Mouse (Mus musculus): ENCODE measurements around the gene Kat5. TPM values are rescaled to one million over a fixed set of nuclear protein-coding genes. Genes with fewer than 3 reads are reported as not detected.

Gene Kat5
- polyA plus RNA-seq, 1 experiment = 40.4 TPM

GRCm38 (mm10) chr19:5625311-5625710, 15.3 kb upstream of the Kat5 start:
- TF ChIP-seq POLR2A (IDR thresholded peaks at IDR 0.05; ENCODE audit: low read depth, low read length) = no peak
- no peak for TF ChIP-seq CTCF (IDR thresholded peaks at IDR 0.05; ENCODE audit: extremely low read depth, insufficient read length, insufficient replicate concordance, low read depth, low read length)
- Histone ChIP-seq H3K36me3 (ENCODE audit: control insufficient read depth, insufficient read depth, low read length) (no peaks in the 10 kb centered on the region), H3K27me3 (ENCODE audit: control insufficient read depth, insufficient read depth, low read length) (no peaks in the 10 kb centered on the region), H3K4me1 (ENCODE audit: control insufficient read depth, insufficient read depth, insufficient read length, low read length) (no peaks in the 10 kb centered on the region), H3K27ac (ENCODE audit: insufficient read depth, low read depth, low read length) (no peak overlapping the region), H3K4me3 (ENCODE audit: low read depth, low read length) (no peak overlapping the region)
- WGBS = 86% methylated on average over 8 of the region's 8 CpGs

GRCm38 (mm10) chr19:5621884-5622283, 11.8 kb upstream of the Kat5 start:
- no peak overlapping the region for H3K27ac ChIP-seq (ENCODE audit: insufficient read depth, low read depth, low read length)
- H3K36me3 ChIP-seq (ENCODE audit: control insufficient read depth, insufficient read depth, low read length) = no peaks in the 10 kb centered on the region
- TF ChIP-seq POLR2A (IDR thresholded peaks at IDR 0.05; ENCODE audit: low read depth, low read length) (no peak), CTCF (IDR thresholded peaks at IDR 0.05; ENCODE audit: extremely low read depth, insufficient read length, insufficient replicate concordance, low read depth, low read length) (no peak)
- 75% methylated on average over 5 of the region's 5 CpGs for WGBS
- H3K4me3 ChIP-seq (ENCODE audit: low read depth, low read length) = no peak overlapping the region
- H3K4me1 ChIP-seq (ENCODE audit: control insufficient read depth, insufficient read depth, insufficient read length, low read length) = peaks cover 4% of the 10 kb centered on the region; the same call in 1 of the 2 replicates
- H3K27me3 ChIP-seq (ENCODE audit: control insufficient read depth, insufficient read depth, low read length) = no peaks in the 10 kb centered on the region

- Histone ChIP-seq H3K4me3 (ENCODE audit: low read depth, low read length) (no peak overlapping the region), H3K27ac (ENCODE audit: insufficient read depth, low read depth, low read length) (no peak overlapping the region), H3K36me3 (ENCODE audit: control insufficient read depth, insufficient read depth, low read length) (no peaks in the 10 kb centered on the region), H3K27me3 (ENCODE audit: control insufficient read depth, insufficient read depth, low read length) (no peaks in the 10 kb centered on the region), H3K4me1 (ENCODE audit: control insufficient read depth, insufficient read depth, insufficient read length, low read length) (peaks cover 4% of the 10 kb centered on the region; the same call in 1 of the 2 replicates)
- TF ChIP-seq POLR2A (IDR thresholded peaks at IDR 0.05; ENCODE audit: low read depth, low read length) = no peak
- WGBS = 78% methylated on average over 4 of the region's 4 CpGs
Measured at GRCm38 (mm10) chr19:5620007-5620406, 10.0 kb upstream of the Kat5 start.

- no peak overlapping the region for H3K27ac ChIP-seq (ENCODE audit: insufficient read depth, low read depth, low read length)
- peaks cover 4% of the 10 kb centered on the region; the same call in 1 of the 2 replicates for H3K4me1 ChIP-seq (ENCODE audit: control insufficient read depth, insufficient read depth, insufficient read length, low read length)
- WGBS = 16% methylated on average over 2 of the region's 2 CpGs
- H3K36me3 ChIP-seq (ENCODE audit: control insufficient read depth, insufficient read depth, low read length) = no peaks in the 10 kb centered on the region
- H3K4me3 ChIP-seq (ENCODE audit: low read depth, low read length) = no peak overlapping the region
- TF ChIP-seq CTCF (IDR thresholded peaks at IDR 0.05; ENCODE audit: extremely low read depth, insufficient read length, insufficient replicate concordance, low read depth, low read length) (no peak), POLR2A (IDR thresholded peaks at IDR 0.05; ENCODE audit: low read depth, low read length) (no peak)
- no peaks in the 10 kb centered on the region for H3K27me3 ChIP-seq (ENCODE audit: control insufficient read depth, insufficient read depth, low read length)
Measured at GRCm38 (mm10) chr19:5614953-5615352, 4.9 kb upstream of the Kat5 start.

GRCm38 (mm10) chr19:5612762-5613411, 2.9 kb upstream of the Kat5 start:
- Histone ChIP-seq H3K4me3 (ENCODE audit: low read depth, low read length) (no peak overlapping the region), H3K4me1 (ENCODE audit: control insufficient read depth, insufficient read depth, insufficient read length, low read length) (no peaks in the 10 kb centered on the region; the same call in 1 of the 2 replicates), H3K36me3 (ENCODE audit: control insufficient read depth, insufficient read depth, low read length) (peaks cover 8% of the 10 kb centered on the region; the same call in 1 of the 2 replicates), H3K27me3 (ENCODE audit: control insufficient read depth, insufficient read depth, low read length) (no peaks in the 10 kb centered on the region), H3K27ac (ENCODE audit: insufficient read depth, low read depth, low read length) (no peak overlapping the region)
- no peak for TF ChIP-seq CTCF (IDR thresholded peaks at IDR 0.05; ENCODE audit: extremely low read depth, insufficient read length, insufficient replicate concordance, low read depth, low read length)
- no peak for TF ChIP-seq POLR2A (IDR thresholded peaks at IDR 0.05; ENCODE audit: low read depth, low read length)
- 72% methylated on average over 3 of the region's 3 CpGs for WGBS

GRCm38 (mm10) chr19:5611973-5612372, 1.9 kb upstream of the Kat5 start:
- 94% methylated on average over 1 of the region's 1 CpGs for WGBS
- H3K27ac ChIP-seq (ENCODE audit: insufficient read depth, low read depth, low read length) = no peak overlapping the region

GRCm38 (mm10) chr19:5609171-5609546, 878 bp downstream of the Kat5 start:
- no peaks in the 10 kb centered on the region for H3K27me3 ChIP-seq (ENCODE audit: control insufficient read depth, insufficient read depth, low read length)
- 44% methylated on average over 10 of the region's 10 CpGs for whole genome bisulfite sequencing
- H3K4me1 ChIP-seq (ENCODE audit: control insufficient read depth, insufficient read depth, insufficient read length, low read length) = no peaks in the 10 kb centered on the region; the same call in 1 of the 2 replicates
- peaks cover 41% of the 10 kb centered on the region for H3K36me3 ChIP-seq (ENCODE audit: control insufficient read depth, insufficient read depth, low read length)
- H3K27ac ChIP-seq (ENCODE audit: insufficient read depth, low read depth, low read length) = peak overlapping the region; percentile 18; the same call in 1 of the 2 replicates
- H3K4me3 ChIP-seq (ENCODE audit: low read depth, low read length) = peak overlapping the region; percentile 84
- TF ChIP-seq POLR2A (IDR thresholded peaks at IDR 0.05; ENCODE audit: low read depth, low read length) (no peak), CTCF (IDR thresholded peaks at IDR 0.05; ENCODE audit: extremely low read depth, insufficient read length, insufficient replicate concordance, low read depth, low read length) (no peak)

More at GRCm38 (mm10) chr19:5611973-5612372, 1.9 kb upstream of the Kat5 start:
- H3K4me3 ChIP-seq (ENCODE audit: low read depth, low read length) = no peak overlapping the region
- H3K36me3 ChIP-seq (ENCODE audit: control insufficient read depth, insufficient read depth, low read length) = peaks cover 17% of the 10 kb centered on the region
- no peak for TF ChIP-seq POLR2A (IDR thresholded peaks at IDR 0.05; ENCODE audit: low read depth, low read length)
- H3K4me1 ChIP-seq (ENCODE audit: control insufficient read depth, insufficient read depth, insufficient read length, low read length) = no peaks in the 10 kb centered on the region; the same call in 1 of the 2 replicates
- no peaks in the 10 kb centered on the region for H3K27me3 ChIP-seq (ENCODE audit: control insufficient read depth, insufficient read depth, low read length)

Measured in small intestine, adult 2 months (tissue).